Mouse (Mus musculus) kidney, adult 8-10 months (tissue): ENCODE results near the gene Nfkb2.

Experiments used
- DNase-seq, 2 experiments: peaks; one replicate each; pipeline ENCODE4 v3.0.0; 2022

The Nfkb2 gene

GRCm38 (mm10) chr19:46347936-46348668 lies 44.0 kb downstream of the Nfkb2 start:
- DNase-seq, result no peak

GRCm38 (mm10) chr19:46348761-46349458 lies 44.8 kb downstream of the Nfkb2 start:
- DNase-seq, result peak; percentile 44 to 49

- DNase-seq, result no peak
Measured at GRCm38 (mm10) chr19:46349550-46349949, 45.4 kb downstream of the Nfkb2 start.

- DNase-seq, result no peak
Measured at GRCm38 (mm10) chr19:46350168-46350932, 46.2 kb downstream of the Nfkb2 start, which contains the start of gene 2310034G01Rik. Gene 2310034G01Rik, minus strand, starts transcription at chr19:46350302.

- DNase-seq, result peak; percentile 89 to 94
Measured at GRCm38 (mm10) chr19:46356701-46357138, 52.6 kb downstream of the Nfkb2 start.

- no peak for DNase-seq
Measured at GRCm38 (mm10) chr19:46357344-46358280, 53.5 kb downstream of the Nfkb2 start.

GRCm38 (mm10) chr19:46358381-46358780 lies 54.3 kb downstream of the Nfkb2 start:
- DNase-seq, result no peak
